Mouse (Mus musculus) embryonic stem cell, embryonic (primary cell): ENCODE results near the gene Fam166a.

Experiments used
- CTCF ChIA-PET, 4 experiments: fragments of 300-600 bp in 2 of 4; fragments of 350-600 bp in 2 of 4; sonication (Branson Sonifier 250); formaldehyde crosslinking; loops; one replicate each; lab custom pipeline; 2022; ENCODE audit warnings: inconsistent platforms in 2 of 4; lab: Charles Lee
- POLR2A ChIA-PET, 4 experiments: fragments of 300-600 bp in 2 of 4; fragments of 350-600 bp in 2 of 4; sonication (Branson Sonifier 250); formaldehyde crosslinking; loops; one replicate each; lab custom pipeline; 2022; ENCODE audit warnings: antibody characterized with exemption in 4 of 4, inconsistent platforms in 1 of 4; lab: Charles Lee

Fam166a gene

DNA sequence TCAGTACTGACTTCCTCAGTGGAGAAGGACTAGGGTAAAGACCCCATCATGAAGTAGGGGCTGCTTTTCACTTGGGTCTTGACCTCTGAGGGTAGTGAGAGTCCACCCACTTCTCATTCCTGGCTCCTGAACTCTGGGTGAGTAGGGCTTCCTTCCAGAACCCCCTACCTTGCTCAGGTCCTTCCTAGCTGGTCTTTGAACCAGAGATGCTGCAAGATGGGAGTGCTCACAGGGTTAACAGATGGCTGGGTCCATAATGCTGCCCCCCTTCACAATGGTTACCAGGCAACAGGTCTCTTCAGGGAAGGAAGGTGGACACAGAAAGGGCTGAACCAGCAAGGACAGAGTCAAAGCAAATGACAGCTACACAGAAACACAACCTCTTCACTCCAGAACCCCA, at the start of gene Fam166a:
Fam166a (plus strand) TSS at position 301 of the 400 bp plus-strand sequence.
- POLR2A ChIA-PET: interaction anchor here in 2 of 4 experiments (0.6 to 75.9 kb wide), 7 partner anchors 8 to 283 kb away, joined by 3 to 2347 read pairs (median 333); partner anchors contain the start of genes AL732309.1 (in 2 of the 2), Anapc2 (in 2 of the 2), Cysrt1 (in 2 of the 2) and Nelfb (in 2 of the 2)
- CTCF ChIA-PET: interaction anchor here in 3 of 4 experiments (0.9 to 3.9 kb wide), 3 partner anchors 10 to 118 kb away, joined by 3 to 21 read pairs (median 7); no protein-coding TSS in a partner anchor

DNA sequence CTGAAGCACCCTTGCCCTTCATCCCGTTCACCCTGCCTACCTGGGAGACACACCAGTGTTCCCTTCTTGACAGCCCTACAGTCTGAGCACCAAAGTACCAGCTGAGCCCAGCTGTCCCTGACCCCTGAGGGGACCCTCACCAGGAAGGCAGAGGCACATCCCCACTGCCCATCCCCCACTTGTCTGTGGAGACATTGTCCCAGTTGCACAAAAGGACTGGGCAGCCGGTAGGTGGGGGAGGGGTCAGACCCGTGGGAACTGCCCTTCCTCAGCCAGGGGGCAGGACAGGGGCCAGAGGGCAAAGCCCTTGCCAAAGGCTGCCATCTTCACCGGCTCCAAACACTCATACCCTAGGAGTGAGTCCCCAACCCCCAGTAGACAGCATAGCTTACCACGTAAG, 48.8 kb upstream of the Fam166a start:
- ChIA-PET POLR2A (interaction anchor here in 3 of 4 experiments (1.2 to 2.5 kb wide), 4 partner anchors 11 to 234 kb away, joined by 3 to 11 read pairs (median 5); partner anchors contain the start of genes Nrarp (in 2 of the 3) and Arrdc1 (in 1 of the 3)), CTCF (interaction anchor here in 2 of 4 experiments (0.6 to 0.7 kb wide), 2 partner anchors 17 to 110 kb away, joined by 3 read pairs; no protein-coding TSS in a partner anchor)

DNA sequence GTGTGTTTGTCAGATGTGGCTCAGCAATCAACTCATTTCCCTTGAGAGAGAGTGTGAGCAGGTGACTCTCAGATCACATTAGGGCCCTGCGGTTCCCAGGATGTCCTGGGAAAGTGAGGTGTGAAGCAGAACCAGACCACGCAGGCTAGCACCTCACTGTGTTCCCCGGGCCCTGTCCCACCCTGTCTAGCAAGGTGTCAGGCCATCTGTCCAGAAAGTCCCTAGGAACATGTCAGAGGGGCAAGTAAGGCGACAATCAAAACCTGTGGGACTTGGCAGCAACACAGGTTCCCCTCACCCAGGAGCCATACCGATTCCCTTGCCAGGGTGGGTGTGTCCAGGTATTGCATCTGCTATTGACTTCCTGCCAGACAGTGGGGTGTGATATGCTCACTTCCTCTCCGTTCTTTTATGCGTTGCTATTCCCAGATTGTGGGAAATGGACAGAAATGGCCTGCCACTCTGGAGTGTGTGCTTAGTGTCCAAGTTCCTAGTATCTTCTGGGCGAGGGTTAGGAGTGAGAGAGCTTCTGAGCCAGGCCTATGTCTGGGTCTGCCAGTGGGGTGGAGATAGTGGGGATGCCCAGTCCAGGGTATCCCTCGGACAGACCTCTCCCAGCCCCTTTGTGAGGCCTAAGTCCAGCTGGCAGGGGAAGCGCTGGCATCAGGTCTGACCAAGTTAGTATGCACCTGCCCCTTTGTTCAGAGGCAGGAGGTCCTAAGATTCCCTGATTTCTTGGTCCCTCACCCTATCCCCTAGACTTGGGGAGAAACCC, 48.0 kb upstream of the Fam166a start:
- CTCF ChIA-PET: interaction anchor here in 3 of 4 experiments (0.6 to 1.6 kb wide), 4 partner anchors 10 to 109 kb away, joined by 3 to 6 read pairs (median 4); partner anchors contain the start of gene Nrarp (in 1 of the 3)
- POLR2A ChIA-PET: interaction anchor here in 3 of 4 experiments (0.6 to 2.5 kb wide), 6 partner anchors 10 to 70 kb away, joined by 3 to 11 read pairs (median 6); partner anchors contain the start of genes Nrarp (in 3 of the 3) and Tubb4b (in 1 of the 3)

DNA sequence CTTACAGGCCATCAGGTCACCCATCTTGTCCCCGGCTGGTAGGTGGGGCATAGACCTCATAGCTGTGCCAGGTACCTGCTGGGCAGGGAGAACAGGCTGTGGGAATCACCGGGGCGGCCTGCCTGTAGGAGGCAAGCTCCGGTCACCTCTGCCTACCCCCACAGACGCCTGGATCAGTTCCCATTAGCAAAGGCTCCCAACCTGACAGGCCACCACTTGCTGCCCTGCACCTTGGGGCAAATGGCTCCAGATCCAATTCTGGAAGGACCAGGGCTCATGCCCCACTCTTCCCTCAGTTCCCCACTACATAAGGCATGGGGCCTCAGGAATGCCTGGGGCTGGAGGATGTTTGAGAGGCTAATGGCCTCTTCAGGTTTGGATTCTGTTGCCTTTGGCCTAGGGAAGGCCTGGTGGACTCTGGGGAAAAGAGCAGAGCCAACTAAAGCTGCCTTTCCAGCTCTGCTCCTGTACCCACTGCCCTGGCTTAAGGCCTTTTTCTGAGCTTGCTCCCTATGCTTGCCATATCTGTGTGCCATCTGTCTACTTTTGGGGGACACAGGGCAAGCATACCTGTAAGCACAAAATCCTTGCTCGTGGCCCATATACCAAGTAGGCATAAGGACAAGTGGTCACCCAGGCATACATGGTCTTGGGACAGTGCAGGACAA, 47.3 kb upstream of the Fam166a start:
- ChIA-PET CTCF (interaction anchor here in 1 of 4 experiments (1.1 to 1.6 kb wide), 2 partner anchors 10 to 15 kb away, joined by 4 to 6 read pairs; partner anchors contain the start of gene Nrarp), POLR2A (interaction anchor here in 3 of 4 experiments (0.5 to 1.7 kb wide), 12 partner anchors 9 to 161 kb away, joined by 3 to 8 read pairs (median 4); partner anchors contain the start of genes Nrarp (in 3 of the 3) and Tubb4b (in 1 of the 3))

DNA sequence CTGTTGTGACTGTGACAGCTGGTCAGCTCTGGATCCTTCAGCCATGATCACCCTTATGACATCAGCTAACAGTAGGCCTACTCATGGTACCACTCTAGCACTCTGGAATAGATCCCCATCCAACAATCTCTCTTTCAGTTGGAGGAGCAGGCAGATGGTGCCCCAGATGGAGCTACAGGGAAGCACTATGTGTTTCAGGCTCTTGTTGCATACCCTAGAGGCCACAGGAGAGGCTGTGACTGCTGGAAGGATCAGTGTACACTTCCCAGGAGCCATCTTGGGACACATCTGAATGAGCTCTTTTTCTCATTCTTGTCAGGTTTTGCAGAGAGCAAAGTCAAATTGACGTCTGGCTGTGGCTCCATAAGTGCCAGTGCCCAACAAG, 46.8 kb upstream of the Fam166a start:
- POLR2A ChIA-PET: interaction anchor here in 3 of 4 experiments (0.5 to 1.7 kb wide), 14 partner anchors 9 to 264 kb away, joined by 3 to 8 read pairs (median 3); partner anchors contain the start of genes Nrarp (in 3 of the 3) and Tubb4b (in 1 of the 3)
- CTCF ChIA-PET: interaction anchor here in 2 of 4 experiments (0.5 to 1.6 kb wide), 2 partner anchors 14 to 1088 kb away, joined by 5 to 6 read pairs; no protein-coding TSS in a partner anchor

DNA sequence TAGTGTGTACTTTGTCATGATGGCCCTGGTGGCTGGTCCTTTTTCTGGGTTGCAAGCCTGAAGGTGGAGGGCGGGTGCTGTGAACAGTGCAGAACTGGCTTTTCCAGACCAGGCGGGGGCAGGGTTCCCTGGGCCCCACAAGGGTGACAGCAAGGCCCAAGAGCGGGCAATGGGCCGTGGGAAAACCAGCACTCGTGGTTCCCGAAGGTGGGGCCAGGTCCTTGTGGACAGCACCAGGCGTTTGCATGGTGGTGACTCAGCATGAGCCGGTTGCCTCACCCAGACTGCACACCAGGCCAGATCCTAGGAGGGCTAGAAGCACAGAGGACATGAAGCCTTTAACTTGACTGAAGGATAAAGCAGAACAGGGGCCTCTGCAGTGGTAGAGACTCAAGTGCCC, 45.9 kb upstream of the Fam166a start:
- ChIA-PET CTCF (no interaction called here), POLR2A (interaction anchor here in 2 of 4 experiments (1.3 to 6.2 kb wide), 2 partner anchors 8 to 15 kb away, joined by 3 to 27 read pairs; no protein-coding TSS in a partner anchor)

DNA sequence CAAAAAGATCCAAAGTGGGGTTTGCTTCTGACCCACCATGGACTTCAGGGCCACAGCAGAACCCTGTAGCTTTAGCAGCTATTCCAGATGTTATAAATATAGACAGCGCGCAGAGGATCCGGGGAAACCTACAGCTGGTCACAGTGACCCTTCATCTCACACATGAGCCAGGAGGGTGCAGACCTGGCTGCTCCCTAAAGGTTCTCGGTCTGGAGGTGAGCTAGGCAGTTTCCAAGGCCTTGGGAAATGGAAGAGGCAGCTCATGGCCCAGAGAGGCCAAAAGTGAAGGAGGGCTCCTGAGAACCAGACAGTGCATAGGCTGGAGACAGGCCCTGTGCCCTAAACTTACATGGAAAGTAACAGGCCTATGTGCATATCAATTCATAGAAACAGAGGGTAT, 44.7 kb upstream of the Fam166a start:
- ChIA-PET CTCF (interaction anchor here in 2 of 4 experiments (1.1 to 1.3 kb wide), 2 partner anchors 11 to 12 kb away, joined by 3 read pairs; no protein-coding TSS in a partner anchor), POLR2A (interaction anchor here in 3 of 4 experiments (0.6 to 6.2 kb wide), 5 partner anchors 10 to 51 kb away, joined by 3 to 27 read pairs (median 6); partner anchors contain the start of gene Tubb4b (in 1 of the 3))

DNA sequence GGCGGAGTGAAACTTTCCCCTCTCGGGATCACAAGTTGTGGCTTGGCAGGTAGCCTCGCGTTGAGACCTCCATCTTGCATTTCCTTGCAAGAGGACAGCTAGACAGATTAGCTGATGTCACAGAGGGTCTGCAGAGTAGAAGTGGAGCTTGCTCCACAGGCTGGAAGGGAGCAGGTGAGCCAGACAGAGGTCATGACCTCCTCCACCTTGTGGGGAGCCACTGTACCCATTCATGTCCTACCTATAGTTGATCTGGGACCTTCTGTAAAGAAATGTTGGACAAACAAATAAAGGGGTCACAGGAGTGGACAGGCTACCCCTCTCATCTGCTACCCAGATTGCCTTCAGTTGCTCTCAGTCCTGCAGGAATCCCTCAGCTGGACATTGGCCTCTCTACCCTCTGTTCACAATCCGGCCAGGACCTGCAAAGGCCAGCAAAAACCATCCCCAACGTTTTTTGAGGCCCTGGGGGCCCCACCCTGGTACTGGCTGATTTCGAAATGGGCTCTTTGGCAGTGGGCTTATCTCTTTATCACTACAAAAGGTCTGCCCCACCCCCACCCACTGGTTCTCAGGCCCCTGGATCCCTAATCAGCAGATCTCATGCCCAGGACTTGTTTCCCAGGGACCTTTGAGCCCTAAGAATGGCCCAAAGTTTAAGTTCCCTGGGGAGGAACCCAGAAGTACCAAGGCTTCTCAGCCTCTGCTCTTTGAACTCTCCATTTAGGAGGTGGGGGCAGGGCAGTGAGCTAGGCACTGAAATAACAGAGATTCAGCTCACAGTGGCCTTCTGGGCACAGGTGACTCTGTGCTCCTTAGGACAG, 43.5 kb upstream of the Fam166a start:
- ChIA-PET CTCF (interaction anchor here in 2 of 4 experiments (0.6 to 2.7 kb wide), 4 partner anchors 11 to 104 kb away, joined by 3 to 6 read pairs (median 3); no protein-coding TSS in a partner anchor), POLR2A (interaction anchor here in 3 of 4 experiments (1.0 to 6.2 kb wide), 5 partner anchors 11 to 72 kb away, joined by 3 to 27 read pairs (median 5); partner anchors contain the start of genes AL732309.1 (in 1 of the 3) and Tubb4b (in 1 of the 3))

DNA sequence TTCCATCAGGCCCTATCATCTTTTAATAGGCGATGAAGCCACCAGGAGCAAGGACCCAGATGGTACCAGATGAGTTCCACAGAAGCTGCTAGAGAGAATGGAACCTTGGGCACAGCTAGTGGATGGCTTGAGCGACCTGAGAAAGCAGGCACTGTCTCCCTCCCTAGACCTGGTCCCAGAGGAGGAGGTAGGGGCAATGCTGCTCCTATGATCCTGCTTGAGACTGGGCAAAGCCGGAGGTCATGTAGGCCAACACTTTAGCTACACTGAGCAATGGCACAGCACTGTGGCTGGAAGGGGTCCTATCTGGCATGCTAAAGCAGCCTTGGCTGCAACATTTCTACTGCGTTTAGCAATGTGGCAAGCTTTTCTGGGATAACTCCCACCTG, 42.9 kb upstream of the Fam166a start:
- ChIA-PET POLR2A (interaction anchor here in 3 of 4 experiments (0.5 to 6.2 kb wide), 6 partner anchors 11 to 963 kb away, joined by 3 to 27 read pairs (median 4); partner anchors contain the start of genes AL732309.1 (in 1 of the 3) and Tubb4b (in 1 of the 3)), CTCF (interaction anchor here in 2 of 4 experiments (1.5 to 2.7 kb wide), 2 partner anchors 18 kb away, joined by 3 to 6 read pairs; no protein-coding TSS in a partner anchor)

DNA sequence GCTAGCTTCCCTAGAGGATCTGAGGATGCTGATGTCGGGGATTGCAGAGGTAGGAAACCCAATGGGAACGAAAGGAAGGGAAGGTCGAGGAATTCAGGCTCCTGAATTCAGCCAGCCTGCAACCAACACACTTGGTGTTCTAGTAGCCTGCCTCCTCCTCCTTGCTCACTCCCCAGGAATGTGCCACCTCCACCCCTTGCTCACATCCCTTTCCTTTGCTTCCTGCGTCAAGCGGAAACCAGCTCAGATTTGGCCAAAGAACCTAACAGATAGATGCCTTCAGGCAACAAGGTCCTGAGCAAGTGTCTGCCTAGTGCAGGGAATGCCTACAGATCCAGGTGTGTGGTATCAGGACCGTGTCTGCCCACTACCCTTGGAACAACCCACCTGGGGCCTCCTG, 42.0 kb upstream of the Fam166a start:
- POLR2A ChIA-PET: interaction anchor here in 2 of 4 experiments (0.9 to 6.2 kb wide), 5 partner anchors 8 to 142 kb away, joined by 3 to 27 read pairs (median 3); partner anchors contain the start of genes Grin1 (in 1 of the 2) and Tubb4b (in 1 of the 2)
- CTCF ChIA-PET: interaction anchor here in 1 of 4 experiments (2.4 to 2.7 kb wide), 2 partner anchors 19 to 103 kb away, joined by 5 to 6 read pairs; no protein-coding TSS in a partner anchor

DNA sequence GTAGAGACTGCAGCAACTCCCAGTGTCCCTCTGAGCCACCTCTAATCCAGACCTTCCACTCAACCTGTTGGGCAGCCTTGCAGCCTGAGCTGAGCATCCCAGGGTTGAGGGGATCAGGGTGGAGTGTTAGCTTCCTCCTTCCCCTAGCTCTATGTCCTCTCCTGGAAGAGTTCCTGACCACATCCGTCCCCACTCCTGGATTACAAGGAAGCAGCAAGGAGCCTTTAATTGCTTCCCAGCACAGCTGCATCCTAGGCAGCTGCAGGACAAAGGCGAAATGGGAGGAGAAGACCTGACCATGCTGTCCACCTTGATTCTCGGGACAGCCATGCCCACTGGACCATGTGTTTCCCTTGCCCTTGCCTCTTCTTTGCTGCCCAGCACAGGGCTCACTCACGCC, 41.5 kb upstream of the Fam166a start:
- ChIA-PET CTCF (interaction anchor here in 2 of 4 experiments (0.8 to 2.7 kb wide), 5 partner anchors 19 to 251 kb away, joined by 3 to 7 read pairs (median 5); partner anchors contain the start of gene Abca2 (in 1 of the 2)), POLR2A (interaction anchor here in 2 of 4 experiments (1.0 to 6.2 kb wide), 7 partner anchors 8 to 242 kb away, joined by 3 to 27 read pairs (median 5); partner anchors contain the start of genes Arrdc1 (in 1 of the 2) and Grin1 (in 1 of the 2))

DNA sequence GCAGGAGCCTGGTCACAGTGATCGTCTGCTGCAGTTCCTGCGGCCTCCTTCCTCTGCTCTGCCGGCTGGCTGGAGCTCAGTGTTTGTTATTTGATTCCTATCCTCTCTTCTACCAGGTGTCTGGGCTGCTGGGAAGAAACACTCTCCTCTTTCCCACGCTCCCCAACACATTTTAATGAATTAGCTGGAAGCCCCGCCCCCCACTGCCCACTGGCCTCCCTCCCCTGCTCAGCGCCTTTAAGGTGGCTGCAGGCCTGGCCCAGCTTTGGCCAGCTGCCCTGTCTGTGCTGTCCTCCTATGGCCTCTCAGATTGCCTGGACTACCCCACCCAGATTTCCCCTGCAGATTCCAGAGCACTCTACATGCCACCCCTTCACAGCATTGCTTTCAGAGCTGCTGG, 40.9 kb upstream of the Fam166a start:
- ChIA-PET CTCF (interaction anchor here in 3 of 4 experiments (0.5 to 2.7 kb wide), 7 partner anchors 20 to 251 kb away, joined by 3 to 7 read pairs (median 4); partner anchors contain the start of genes Abca2 (in 1 of the 3) and Tprn (in 1 of the 3)), POLR2A (interaction anchor here in 2 of 4 experiments (0.8 to 6.2 kb wide), 13 partner anchors 7 to 242 kb away, joined by 3 to 52 read pairs (median 5); partner anchors contain the start of genes Arrdc1 (in 1 of the 2) and Tor4a (in 1 of the 2))

DNA sequence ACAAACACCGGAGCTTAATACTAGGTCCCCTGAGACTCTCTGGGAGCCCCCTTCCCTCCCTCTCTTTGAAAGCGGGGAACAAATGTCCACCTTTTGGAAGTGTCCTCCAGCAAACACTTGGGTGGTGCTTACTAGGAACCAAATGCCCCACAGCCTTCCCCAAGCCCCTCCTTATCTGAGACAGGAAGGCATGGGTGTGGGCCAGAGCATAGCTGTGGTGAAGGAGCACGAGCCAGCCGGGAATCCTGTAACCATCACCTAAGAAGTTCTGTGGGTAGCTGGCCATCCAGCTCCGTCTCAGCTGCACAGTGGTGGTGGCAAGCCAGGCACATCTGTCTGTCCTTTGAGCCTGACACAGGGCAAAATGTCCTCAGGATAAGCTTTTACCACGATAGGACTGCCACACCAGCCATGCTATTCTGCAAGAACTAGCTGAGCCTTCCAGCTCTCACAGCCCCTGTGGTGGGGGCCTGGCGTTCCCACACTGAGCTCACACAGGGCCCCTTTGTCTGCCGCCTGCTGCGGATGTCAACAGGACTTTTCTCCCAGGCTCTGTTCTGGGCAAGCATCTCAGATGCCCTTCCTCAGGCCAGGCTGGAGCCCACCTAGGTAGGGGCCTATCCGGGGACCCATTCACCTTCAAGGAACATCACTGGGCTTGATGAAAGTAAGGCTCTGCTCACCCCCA, 40.1 kb upstream of the Fam166a start:
- ChIA-PET POLR2A (interaction anchor here in 3 of 4 experiments (0.8 to 6.2 kb wide), 16 partner anchors 9 to 243 kb away, joined by 3 to 52 read pairs (median 6); partner anchors contain the start of genes Tor4a (in 2 of the 3), Arrdc1 (in 1 of the 3) and Sapcd2 (in 1 of the 3)), CTCF (interaction anchor here in 2 of 4 experiments (0.6 to 2.4 kb wide), 4 partner anchors 14 to 101 kb away, joined by 3 to 7 read pairs (median 5); no protein-coding TSS in a partner anchor)

DNA sequence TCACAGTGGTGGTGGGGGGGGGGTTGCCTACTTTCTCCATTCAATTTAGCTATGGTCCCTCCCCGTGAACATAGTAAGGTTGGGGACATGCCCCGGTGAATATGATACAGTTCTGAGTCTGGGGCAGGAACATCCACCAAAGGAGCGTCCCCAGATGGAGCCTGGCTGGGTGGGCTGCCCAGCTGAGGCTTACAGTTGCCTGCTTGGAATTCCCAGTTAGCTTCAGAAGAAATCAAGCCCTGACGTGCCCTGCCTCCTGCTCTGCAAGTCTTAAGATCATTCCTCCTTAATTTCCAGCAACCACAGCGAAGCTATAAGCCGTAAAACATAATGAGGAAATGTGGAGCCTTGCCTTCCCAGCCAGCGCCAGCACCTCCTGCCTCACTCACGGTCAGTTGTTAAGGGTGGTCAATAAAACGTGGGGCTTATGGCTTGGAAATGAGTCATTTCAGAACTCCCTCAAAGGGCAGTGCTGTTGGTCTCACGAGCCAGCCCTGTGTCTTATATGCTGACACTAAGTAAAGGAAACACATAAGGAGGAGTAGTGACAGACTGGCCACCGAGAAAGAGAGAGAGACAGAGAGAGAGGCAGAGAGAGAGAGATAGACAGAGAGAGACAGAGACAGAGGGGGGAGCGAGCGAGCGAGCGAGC, 38.9 kb upstream of the Fam166a start:
- ChIA-PET CTCF (interaction anchor here (0.6 to 2.4 kb wide), 20 partner anchors 14 to 562 kb away, joined by 3 to 16 read pairs (median 4); partner anchors contain the start of genes Anapc2 (in 1 of the 4), Grin1 (in 1 of the 4), Ssna1 (in 1 of the 4) and Tor4a (in 1 of the 4)), POLR2A (interaction anchor here (0.6 to 4.2 kb wide), 49 partner anchors 8 to 377 kb away, joined by 3 to 52 read pairs (median 7); partner anchors contain the start of genes Tor4a (in 3 of the 4), Tprn (in 3 of the 4), Tubb4b (in 3 of the 4) and Anapc2 (in 2 of the 4))
